Mouse (Mus musculus) kidney, adult 10 weeks (tissue): Measurements from ENCODE around the gene Sh3bgr. TPM values are rescaled to one million over a fixed set of nuclear protein-coding genes. Genes with fewer than 3 reads are reported as not detected.

Experiments
- polyA plus RNA-seq: library from polyadenylated mRNA; stranded (reverse); fragments of 350-450 nt; fragmentation: Illumina TruSeq; extraction: RNeasy Lipid Tissue Mini Kit (QIAGEN cat#74804); gene quantifications from one replicate; pipeline ENCODE4 v1.2.3, GENCODE M21; 2014; ENCODE audit warnings: low read depth, low replicate concordance

Sh3bgr gene
- polyA plus RNA-seq: 4.6 TPM

DNA sequence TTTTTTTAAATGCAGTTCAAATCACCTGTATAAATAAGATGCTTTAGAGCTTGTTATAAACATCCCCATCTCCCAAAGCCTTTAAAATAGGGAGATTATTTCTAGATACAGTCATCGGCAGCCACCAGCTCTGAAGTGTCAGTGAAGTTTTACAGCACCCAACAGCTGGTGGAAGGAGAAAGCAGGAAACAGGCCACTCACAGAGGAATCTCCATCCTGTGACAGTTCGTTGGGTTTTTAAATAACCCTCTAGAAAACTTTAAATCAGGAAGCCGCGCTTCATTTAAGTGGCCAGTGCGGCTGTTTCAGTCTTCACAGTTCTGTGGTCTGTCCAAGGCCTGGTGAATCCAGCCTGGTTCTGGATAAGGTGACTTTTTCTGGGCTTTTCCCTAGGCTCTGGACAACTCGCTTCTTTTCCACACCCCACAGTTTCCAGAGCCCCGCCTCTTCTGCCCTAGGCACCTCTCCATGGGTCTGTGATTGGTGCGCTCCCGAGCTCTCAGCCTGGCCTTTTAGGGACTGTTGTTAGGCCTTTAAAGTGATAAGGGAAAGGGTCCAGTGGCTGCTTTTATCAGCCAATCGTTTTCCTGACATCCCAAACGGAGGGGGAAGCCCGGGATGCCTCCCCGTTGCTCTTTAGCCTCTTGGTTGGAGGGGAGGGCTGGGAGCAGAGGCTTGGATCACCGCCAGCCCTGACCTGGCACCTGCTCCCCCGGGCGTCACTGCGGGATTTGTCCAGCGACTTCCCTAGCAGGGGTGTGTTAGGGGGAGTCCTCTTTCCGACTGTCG is at the start of gene Sh3bgr:
Gene Sh3bgr, plus strand, starts transcription at position 538 of the 789 bp plus-strand sequence.

GRCm38 (mm10) chr16:96191531-96192506 is 8.4 kb upstream of the Sh3bgr start, which contains the start of gene Lca5l:
Lca5l (minus strand) TSS chr16:96192271.

GRCm38 (mm10) chr16:96235366-96235970 is 35.2 kb downstream of the Sh3bgr start, which contains the start of gene B3galt5:
B3galt5 (plus strand) TSS chr16:96235801.

Other genes starting within 250 kb of the Sh3bgr start
- gene Psmg1, start 209.5 kb upstream of the Sh3bgr start, polyA plus RNA-seq: 34.6 TPM
- 40.2 TPM for gene Brwd1, start 117.9 kb upstream of the Sh3bgr start, polyA plus RNA-seq
- 171 TPM for gene Hmgn1, start 72.7 kb upstream of the Sh3bgr start, polyA plus RNA-seq
- gene Wrb, start 55.0 kb upstream of the Sh3bgr start, polyA plus RNA-seq: 12.8 TPM
- gene Lca5l, start 8.2 kb upstream of the Sh3bgr start, polyA plus RNA-seq: 0.53 TPM
- 26.8 TPM for gene B3galt5, start 35.4 kb downstream of the Sh3bgr start, polyA plus RNA-seq
- gene Itgb2l, start 243.2 kb downstream of the Sh3bgr start, polyA plus RNA-seq: not detected